Mouse (Mus musculus) adrenal gland (tissue): ENCODE data around the gene Tnfrsf13c.
"Not testable (repeated sequence)": the region's sequence is repeated elsewhere in the genome, so short reads cannot be mapped to it uniquely, and the experiment has no call there.

Experiments used
- intact Hi-C: fragments of 180-260 bp; cut with DNase I; formaldehyde crosslinking; loops from one replicate; pipeline ENCODE4 v1.15.1; 2025
- long read RNA-seq, 2 experiments: library from polyadenylated mRNA; unstranded; transcript quantifications; one replicate each; pipeline ENCODE4 v2.0.0; 2020; ENCODE audit warnings: borderline replicate concordance in 1 of 2; ENCODE audit not compliant: insufficient replicate concordance in 1 of 2

Tnfrsf13c gene
- long read RNA-seq, experiment 1: 0 reads
- long read RNA-seq, experiment 2: 0 reads

- intact Hi-C loops: no loop called here
Observed at GRCm38 (mm10) chr15:82223657-82224601, at the start of gene Tnfrsf13c. Gene Tnfrsf13c, minus strand, starts transcription at chr15:82224369.

DNA sequence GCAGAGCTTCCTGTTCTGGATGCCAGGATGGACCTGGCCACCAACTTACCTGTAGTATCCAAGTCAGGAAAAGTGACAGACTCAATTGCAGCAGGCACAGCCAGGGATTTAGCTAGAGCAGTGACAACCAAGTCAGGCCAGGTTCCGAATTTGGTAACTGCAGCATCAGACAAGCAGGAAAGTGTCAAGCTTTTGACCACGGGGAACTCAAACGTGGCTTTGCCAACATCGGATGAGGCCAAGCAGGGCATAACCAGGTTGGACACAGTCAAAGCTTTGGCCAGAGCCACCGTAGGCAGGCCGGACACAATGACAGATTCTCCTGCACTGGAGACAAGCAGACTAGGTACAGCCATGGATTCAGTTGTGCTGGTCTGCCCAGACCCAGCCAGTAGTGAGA lies 48.1 kb upstream of the Tnfrsf13c start:
- intact Hi-C loops: no loop called here

DNA sequence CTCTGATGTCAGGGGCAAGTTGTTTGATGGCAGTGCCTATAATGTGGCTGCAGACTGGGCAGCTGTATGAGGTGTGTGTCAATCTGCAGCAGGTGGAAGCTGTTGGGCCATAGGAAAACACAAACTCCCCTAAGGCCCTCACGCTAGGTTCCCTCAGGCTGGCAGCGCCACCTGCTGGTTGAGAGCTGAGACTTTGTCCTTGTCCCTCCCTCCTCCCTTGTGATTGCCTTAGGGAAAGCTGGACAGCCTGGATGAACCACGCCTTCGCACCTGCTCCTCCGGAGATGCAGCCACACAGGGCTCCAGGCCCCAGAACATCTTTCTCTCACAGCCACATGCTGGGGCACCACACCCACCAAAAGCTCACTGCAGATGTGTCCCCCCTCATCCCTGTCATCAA lies 47.0 kb upstream of the Tnfrsf13c start:
- intact Hi-C loops: no loop called here

DNA sequence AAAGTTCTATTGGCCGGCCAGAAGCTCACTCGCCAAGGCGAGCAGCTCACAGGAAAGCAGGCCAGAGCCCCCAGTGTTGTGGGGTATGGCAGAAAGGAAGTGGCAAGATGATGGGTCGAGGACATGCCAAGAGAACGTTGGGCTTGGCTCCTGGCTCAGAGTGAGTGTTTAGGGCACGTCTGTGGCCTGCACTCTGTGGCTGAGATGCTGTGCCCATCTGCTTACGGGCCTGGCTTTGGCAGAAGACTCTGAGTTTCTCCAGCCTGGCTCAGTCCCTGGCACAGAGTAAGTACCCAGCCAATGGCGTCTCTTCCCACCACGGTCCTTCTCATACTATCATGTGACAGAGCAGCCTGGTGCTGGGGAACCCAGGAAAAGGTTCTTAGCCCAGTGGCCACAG lies 44.6 kb upstream of the Tnfrsf13c start:
- intact Hi-C loops: no loop called here

- intact Hi-C loops: no loop called here
Observed at GRCm38 (mm10) chr15:82268185-82268584, 44.0 kb upstream of the Tnfrsf13c start.

DNA sequence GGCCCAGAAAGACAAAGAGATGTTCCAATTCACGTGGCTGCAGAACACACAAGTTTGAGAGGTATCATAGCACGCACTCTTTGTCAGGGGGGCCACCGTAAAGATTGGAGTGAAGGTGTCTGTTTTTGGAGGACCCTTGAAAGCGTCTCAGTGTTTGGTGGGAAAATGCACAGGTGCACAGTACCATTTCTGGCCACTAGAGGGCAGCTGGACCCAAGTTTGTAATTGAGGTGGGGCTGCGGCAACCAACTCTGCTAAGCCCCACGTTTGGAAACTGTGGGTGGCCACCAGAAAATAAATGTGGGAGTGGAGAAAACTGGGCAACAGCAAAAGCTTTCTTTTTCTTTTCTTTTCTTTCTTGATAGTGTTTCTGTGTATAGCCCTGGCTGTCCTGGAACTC lies 42.2 kb upstream of the Tnfrsf13c start:
- intact Hi-C loops: loop anchor here (2.0 kb wide), 1 partner anchor 150 kb away; no protein-coding TSS in a partner anchor

DNA sequence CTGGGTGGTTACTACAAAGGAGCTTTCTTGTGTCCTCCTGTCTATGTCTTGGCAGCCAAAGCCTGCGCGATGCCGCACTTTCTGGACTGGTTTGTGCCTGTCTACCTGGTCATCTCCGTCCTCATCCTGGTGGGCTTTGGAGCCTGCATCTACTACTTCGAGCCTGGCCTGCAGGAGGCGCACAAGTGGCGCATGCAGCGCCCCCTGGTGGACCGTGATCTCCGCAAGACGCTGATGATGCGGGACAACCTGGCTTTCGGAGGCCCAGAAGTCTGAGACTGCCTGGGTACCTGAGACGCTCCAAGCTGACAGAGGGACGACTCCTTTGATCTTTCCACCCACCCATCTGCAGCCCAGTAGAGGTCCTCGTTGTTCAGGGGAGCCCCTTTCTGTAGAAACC lies 35.3 kb upstream of the Tnfrsf13c start:
- intact Hi-C loops: no loop called here

GRCm38 (mm10) chr15:82255944-82256383 lies 31.8 kb upstream of the Tnfrsf13c start:
- intact Hi-C loops: no loop called here

- intact Hi-C loops: no loop called here
Observed at GRCm38 (mm10) chr15:82255248-82255647, 31.1 kb upstream of the Tnfrsf13c start.

DNA sequence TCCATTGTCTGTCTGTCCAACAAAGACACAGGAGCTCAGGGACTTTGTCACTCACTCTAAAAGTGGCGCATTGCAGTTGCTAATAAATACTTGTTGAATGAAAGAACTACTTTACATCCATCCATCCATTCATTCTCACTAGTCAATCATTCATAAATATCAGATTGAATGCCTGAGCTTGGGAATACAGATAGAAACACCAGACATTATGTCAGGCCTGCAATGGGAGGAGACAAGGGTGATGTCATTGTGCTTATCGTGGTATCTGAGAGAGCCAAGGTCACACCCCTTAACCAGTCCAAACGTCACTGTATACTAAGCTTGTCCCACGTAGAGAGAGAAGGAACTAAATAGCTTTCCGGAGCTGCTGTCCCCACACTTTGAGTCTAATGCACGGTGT lies 27.9 kb upstream of the Tnfrsf13c start, which contains the start of gene 1500009C09Rik:
Gene 1500009C09Rik (plus strand): TSS at position 301 of the 400 bp plus-strand sequence.
- intact Hi-C loops: no loop called here

DNA sequence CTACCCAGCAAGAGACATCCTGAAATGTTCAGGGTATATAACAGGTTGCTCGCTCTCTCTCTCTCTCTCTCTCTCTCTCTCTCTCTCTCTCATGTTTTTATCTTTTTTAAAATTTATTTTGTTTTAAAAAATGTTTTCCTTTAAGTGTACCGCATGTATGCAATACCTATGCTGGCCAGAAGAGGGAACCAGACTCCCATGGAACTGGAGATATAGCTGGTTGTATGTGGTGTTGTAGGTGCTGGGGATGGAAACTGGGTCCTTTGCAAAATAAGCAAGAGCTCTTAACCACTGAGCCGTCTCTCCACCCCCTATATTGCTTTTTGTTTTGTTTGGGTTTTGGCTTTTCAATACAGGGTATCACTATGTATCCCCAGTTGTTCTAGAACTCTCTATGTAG lies 27.4 kb upstream of the Tnfrsf13c start:
- intact Hi-C loops: no loop called here

- intact Hi-C loops: no loop called here
Observed at GRCm38 (mm10) chr15:82247131-82247776, 23.1 kb upstream of the Tnfrsf13c start.

- intact Hi-C loops: not testable (repeated sequence)
Observed at GRCm38 (mm10) chr15:82244805-82245161, 20.6 kb upstream of the Tnfrsf13c start.

DNA sequence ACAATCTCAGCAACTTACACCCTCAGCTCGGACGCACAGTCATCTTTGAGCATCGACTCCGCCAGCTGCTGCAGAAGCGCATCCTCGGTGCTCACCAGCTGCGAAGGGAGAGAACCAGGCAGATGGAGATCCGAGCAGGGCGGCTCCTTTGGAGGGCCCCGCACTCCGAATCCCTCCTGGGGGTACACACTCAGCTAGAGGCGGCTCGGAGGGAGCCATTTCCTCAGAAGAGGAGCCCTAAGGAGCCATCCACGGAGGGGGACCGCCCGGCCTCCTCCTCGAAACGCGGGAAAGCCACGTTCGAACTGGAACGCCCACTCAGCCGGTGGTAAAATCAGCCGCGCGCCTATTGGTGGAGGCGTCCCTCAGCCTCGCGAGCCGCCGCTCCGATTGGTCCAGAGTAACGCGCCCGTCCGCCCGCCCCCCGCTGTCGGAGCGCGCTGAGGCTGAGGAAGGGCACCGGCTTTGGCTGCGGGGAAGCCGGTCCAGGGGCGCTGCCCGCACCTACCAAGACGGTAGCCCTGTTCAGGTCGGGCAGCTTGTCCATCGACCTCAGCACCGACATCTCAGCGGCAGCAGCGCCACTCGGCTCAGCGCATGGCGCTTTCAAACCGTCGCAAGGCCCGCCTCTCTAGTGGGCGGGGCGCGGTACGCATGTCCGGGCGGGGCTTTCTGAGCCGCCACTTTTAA lies 20.1 kb upstream of the Tnfrsf13c start, which contains the start of gene Cenpm:
Gene Cenpm (minus strand): TSS at position 634 of the 690 bp plus-strand sequence.
- intact Hi-C loops: no loop called here

- intact Hi-C loops: no loop called here
Observed at GRCm38 (mm10) chr15:82243742-82244114, 19.6 kb upstream of the Tnfrsf13c start.

- intact Hi-C loops: no loop called here
Observed at GRCm38 (mm10) chr15:82243311-82243710, 19.1 kb upstream of the Tnfrsf13c start.

- intact Hi-C loops: loop anchor here (1.0 kb wide), 2 partner anchors 98 to 171 kb away; no protein-coding TSS in a partner anchor
Observed at GRCm38 (mm10) chr15:82236565-82236964, 12.4 kb upstream of the Tnfrsf13c start.

DNA sequence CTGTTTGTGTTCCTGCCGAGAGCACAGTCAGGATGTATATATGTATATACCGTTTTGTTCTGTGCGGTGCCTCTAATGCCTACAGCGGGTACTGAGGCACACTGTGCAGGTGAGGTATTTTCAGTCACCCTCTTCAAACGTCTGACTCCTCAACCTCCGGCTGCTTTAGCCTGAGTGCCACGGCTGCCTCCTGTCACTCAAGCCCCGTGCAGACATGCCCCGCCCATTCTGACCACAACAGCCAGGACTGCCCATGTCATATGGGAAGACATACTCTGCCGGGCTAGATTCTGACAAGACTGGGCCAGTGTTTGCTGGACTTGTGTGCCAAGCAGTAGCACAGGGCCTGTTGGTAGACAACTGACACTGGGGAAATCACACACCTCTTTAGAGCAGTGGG lies 11.5 kb upstream of the Tnfrsf13c start:
- intact Hi-C loops: loop anchor here (1.0 kb wide), 2 partner anchors 97 to 170 kb away; no protein-coding TSS in a partner anchor

GRCm38 (mm10) chr15:82232651-82233050 lies 8.5 kb upstream of the Tnfrsf13c start:
- intact Hi-C loops: no loop called here

DNA sequence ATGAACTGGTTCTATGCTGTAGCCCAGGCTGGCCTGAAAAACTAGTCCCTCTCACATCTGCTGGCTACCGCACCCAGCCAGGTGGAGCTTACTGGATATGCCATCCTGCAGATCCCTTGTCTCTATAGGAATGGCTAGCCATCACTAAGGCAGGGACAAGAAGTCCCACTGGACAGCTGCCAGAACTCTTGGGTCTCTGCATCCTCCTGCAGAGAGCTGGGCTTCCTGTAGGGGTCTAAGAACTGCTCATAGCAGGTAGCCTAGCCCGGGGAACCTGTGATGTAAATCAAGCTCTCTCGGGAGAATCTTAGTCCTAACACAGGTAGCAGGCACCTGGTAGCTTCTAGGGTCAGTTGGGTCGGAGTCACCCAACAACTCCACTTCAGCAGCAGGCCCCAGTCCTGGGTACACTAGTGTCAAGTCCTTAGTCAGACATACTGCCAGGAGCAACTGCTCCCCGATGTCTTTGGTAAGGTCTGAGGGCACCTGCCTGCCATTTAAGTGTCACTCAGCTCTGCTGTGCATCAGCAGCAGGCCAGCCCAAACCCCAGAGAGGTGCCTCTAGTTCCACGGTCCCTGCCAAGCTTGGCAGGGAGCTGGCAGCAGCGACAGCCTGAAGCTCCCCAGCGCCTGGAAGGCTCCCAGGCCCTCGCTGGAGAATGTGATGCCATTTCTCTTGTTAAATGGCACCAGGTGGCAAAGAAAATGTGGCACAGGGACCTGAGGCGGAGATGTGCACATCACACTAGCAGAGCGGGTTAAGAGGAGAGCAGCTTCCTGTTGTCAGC lies 7.6 kb upstream of the Tnfrsf13c start:
- intact Hi-C loops: no loop called here

GRCm38 (mm10) chr15:82231100-82231499 lies 6.9 kb upstream of the Tnfrsf13c start:
- intact Hi-C loops: no loop called here
